Mouse (Mus musculus): ENCODE measurements at regions not wholly inside any gene's neighbourhood (a gene's known extent, or its start where the extent isn't known, plus 50 kb on each side); places are given as distances from the start of the nearest gene placed in this dataset.

DNA sequence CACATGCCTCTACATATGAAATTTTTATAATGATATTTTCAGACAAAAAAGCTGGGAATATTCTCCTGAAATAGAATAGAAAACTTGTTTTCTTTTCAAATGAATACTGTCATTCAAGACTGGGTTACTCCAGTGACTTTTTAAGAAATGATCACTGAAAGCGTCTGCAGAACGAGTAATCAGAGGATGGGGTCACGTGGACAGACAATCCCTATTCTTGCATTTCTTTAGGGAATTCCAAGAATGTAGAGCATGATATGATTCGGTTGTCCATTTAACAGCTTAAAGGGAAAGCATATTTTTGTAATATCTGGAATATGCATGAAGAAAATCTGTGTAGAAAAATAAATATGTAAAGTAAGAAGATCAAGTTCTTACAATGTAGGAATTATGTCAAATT is 65.6 kb downstream of the 4933402N22Rik start:
- no peak for TF ChIP-seq FLI1 (IDR thresholded peaks at IDR 0.05; ENCODE audit: low read length)
- no peak for TF ChIP-seq GATA1 (IDR thresholded peaks at IDR 0.05; ENCODE audit: borderline replicate concordance, low read length)
- Histone ChIP-seq H3K4me1 (no peaks in the 10 kb centered on the region), H3K9me3 (no peaks in the 10 kb centered on the region), H3K4me3 (replicated peaks) (no peak overlapping the region), H3K36me3 (replicated peaks; ENCODE audit: low read length) (no peaks in the 10 kb centered on the region), H3K27me3 (replicated peaks) (no peaks in the 10 kb centered on the region)

- Histone ChIP-seq H3K27me3 (replicated peaks) (no peaks in the 10 kb centered on the region), H3K36me3 (replicated peaks; ENCODE audit: low read length) (no peaks in the 10 kb centered on the region), H3K4me3 (replicated peaks) (no peak overlapping the region), H3K9me3 (no peaks in the 10 kb centered on the region), H3K4me1 (no peaks in the 10 kb centered on the region)
- TF ChIP-seq FLI1 (IDR thresholded peaks at IDR 0.05; ENCODE audit: low read length), result no peak
- TF ChIP-seq GATA1 (IDR thresholded peaks at IDR 0.05; ENCODE audit: borderline replicate concordance, low read length), result no peak
These were observed 71.3 kb downstream of the 4933402N22Rik start for GRCm38 (mm10) chr5:11989140-11989539.

- TF ChIP-seq FLI1 (IDR thresholded peaks at IDR 0.05; ENCODE audit: low read length) (no peak), GATA1 (IDR thresholded peaks at IDR 0.05; ENCODE audit: borderline replicate concordance, low read length) (no peak)
- Histone ChIP-seq H3K9me3 (no peaks in the 10 kb centered on the region), H3K36me3 (replicated peaks; ENCODE audit: low read length) (no peaks in the 10 kb centered on the region), H3K27me3 (replicated peaks) (no peaks in the 10 kb centered on the region), H3K4me3 (replicated peaks) (no peak overlapping the region), H3K4me1 (no peaks in the 10 kb centered on the region)
These were observed 82.9 kb downstream of the 4933402N22Rik start for GRCm38 (mm10) chr5:12000777-12001176.

GRCm38 (mm10) chr5:12006473-12006872 is 88.6 kb downstream of the 4933402N22Rik start:
- no peaks in the 10 kb centered on the region for H3K27me3 ChIP-seq (replicated peaks)
- TF ChIP-seq FLI1 (IDR thresholded peaks at IDR 0.05; ENCODE audit: low read length) (no peak), GATA1 (IDR thresholded peaks at IDR 0.05; ENCODE audit: borderline replicate concordance, low read length) (no peak)
- H3K36me3 ChIP-seq (replicated peaks; ENCODE audit: low read length), result no peaks in the 10 kb centered on the region
- no peaks in the 10 kb centered on the region for H3K9me3 ChIP-seq
- H3K4me1 ChIP-seq, result no peaks in the 10 kb centered on the region
- H3K4me3 ChIP-seq (replicated peaks), result no peak overlapping the region

DNA sequence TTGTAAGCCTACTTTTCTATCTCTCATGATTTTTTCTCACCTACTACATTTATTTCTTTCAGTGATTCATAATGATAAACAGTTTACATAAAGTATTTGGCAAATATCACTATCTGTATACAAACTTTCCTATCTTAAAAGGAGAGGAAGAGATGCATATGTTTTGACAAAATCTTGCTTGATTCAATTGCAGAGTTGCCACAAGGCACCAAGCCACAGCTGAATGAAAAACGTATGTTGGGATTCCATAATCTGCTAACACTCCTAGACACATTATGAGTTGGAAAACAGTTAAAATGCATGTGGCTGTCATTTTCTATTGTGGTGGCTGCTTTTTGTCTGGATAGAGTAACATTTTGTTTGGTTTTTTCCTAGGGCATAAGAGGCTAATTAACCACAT is 98.5 kb downstream of the 4933402N22Rik start:
- Histone ChIP-seq H3K27me3 (replicated peaks) (no peaks in the 10 kb centered on the region), H3K36me3 (replicated peaks; ENCODE audit: low read length) (no peaks in the 10 kb centered on the region)
- TF ChIP-seq FLI1 (IDR thresholded peaks at IDR 0.05; ENCODE audit: low read length), result no peak
- no peak for TF ChIP-seq GATA1 (IDR thresholded peaks at IDR 0.05; ENCODE audit: borderline replicate concordance, low read length)

GRCm38 (mm10) chr5:12020489-12020888 is 102.6 kb downstream of the 4933402N22Rik start:
- TF ChIP-seq GATA1 (IDR thresholded peaks at IDR 0.05; ENCODE audit: borderline replicate concordance, low read length) (no peak), FLI1 (IDR thresholded peaks at IDR 0.05; ENCODE audit: low read length) (no peak)
- H3K4me3 ChIP-seq (replicated peaks), result no peak overlapping the region
- no peaks in the 10 kb centered on the region for H3K4me1 ChIP-seq
- no peaks in the 10 kb centered on the region for H3K36me3 ChIP-seq (replicated peaks; ENCODE audit: low read length)
- H3K9me3 ChIP-seq, result no peaks in the 10 kb centered on the region
- no peaks in the 10 kb centered on the region for H3K27me3 ChIP-seq (replicated peaks)

More for the DNA sequence above, 98.5 kb downstream of the 4933402N22Rik start:
- Histone ChIP-seq H3K9me3 (no peaks in the 10 kb centered on the region), H3K4me1 (no peaks in the 10 kb centered on the region), H3K4me3 (replicated peaks) (no peak overlapping the region)

DNA sequence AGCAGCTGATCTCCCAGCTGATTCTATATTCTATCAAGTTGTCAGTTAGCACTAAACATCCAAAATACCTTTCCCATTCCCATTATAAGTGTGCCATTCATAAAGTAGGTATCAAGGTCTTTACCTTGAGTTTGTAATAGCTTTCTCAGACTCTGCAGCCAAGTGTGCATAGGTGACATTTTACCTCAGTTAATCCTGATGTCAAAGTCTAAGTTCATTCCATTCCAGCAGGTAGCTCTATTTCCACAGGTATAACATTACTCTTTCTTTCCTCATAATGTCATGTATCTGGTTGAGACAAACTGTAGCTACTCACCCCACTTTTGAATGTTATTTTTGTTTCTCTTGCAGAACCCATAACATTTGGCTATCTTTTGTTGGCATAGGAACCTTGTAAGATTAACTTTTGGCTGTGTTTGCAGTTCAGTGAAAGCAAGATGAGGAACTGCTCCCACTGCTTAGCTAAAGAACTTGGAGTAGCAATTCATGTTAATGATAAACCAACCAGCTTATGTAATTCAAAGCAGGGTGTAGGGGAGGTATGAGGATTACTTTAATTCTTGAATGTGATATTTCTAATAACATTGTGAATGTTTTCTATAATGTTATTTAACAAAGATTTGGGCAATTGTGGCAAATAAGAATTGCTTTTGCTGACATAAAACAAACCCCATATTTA is 107.0 kb downstream of the 4933402N22Rik start:
- no peak for TF ChIP-seq GATA1 (IDR thresholded peaks at IDR 0.05; ENCODE audit: borderline replicate concordance, low read length)
- no peak for TF ChIP-seq FLI1 (IDR thresholded peaks at IDR 0.05; ENCODE audit: low read length)

DNA sequence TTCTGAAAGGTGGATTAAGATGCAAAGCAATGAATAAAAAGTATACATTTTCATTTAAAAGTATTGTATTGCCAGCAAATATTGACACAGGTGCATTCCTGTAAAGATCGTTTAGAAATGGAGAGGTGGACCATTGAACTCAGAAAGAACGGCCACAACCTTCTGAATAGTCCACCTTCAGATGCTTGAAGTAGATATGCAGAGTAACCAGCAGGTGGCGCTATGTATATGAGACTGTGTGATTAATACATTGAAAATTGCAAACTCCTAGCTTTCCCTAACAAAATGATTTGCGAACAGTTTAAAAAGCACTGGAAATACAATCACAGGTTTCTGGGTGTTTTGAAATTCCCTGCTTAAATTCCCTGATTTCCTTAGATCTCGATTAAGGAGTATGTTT is 112.2 kb downstream of the 4933402N22Rik start:
- Histone ChIP-seq H3K36me3 (replicated peaks; ENCODE audit: low read length) (no peaks in the 10 kb centered on the region), H3K9me3 (no peaks in the 10 kb centered on the region), H3K4me1 (no peaks in the 10 kb centered on the region), H3K4me3 (replicated peaks) (no peak overlapping the region), H3K27me3 (replicated peaks) (no peaks in the 10 kb centered on the region)
- TF ChIP-seq FLI1 (IDR thresholded peaks at IDR 0.05; ENCODE audit: low read length) (no peak), GATA1 (IDR thresholded peaks at IDR 0.05; ENCODE audit: borderline replicate concordance, low read length) (no peak)

More for the DNA sequence above, 107.0 kb downstream of the 4933402N22Rik start:
- no peak overlapping the region for H3K4me3 ChIP-seq (replicated peaks)
- H3K9me3 ChIP-seq, result no peaks in the 10 kb centered on the region
- no peaks in the 10 kb centered on the region for H3K4me1 ChIP-seq
- H3K27me3 ChIP-seq (replicated peaks), result no peaks in the 10 kb centered on the region
- H3K36me3 ChIP-seq (replicated peaks; ENCODE audit: low read length), result no peaks in the 10 kb centered on the region

DNA sequence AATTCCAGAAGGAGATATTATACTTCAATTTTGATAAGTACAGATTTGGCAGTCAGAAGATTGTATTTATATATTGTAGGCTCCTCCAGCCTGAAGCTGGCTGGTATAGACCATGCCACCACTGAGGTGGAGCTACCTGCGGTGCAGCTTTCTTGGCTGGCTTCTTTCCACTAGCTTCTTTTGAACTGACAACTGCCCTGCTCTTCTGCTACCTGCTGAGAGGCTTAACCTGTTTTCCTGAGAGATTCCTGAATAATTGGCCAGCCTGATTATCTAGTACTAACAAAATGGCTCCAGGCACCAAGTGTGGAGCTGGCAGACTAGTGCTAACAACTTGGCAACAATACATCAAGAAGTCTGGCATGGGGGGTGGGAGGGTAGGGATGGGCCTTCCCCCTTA is 132.0 kb downstream of the 4933402N22Rik start:
- TF ChIP-seq FLI1 (IDR thresholded peaks at IDR 0.05; ENCODE audit: low read length) (no peak), GATA1 (IDR thresholded peaks at IDR 0.05; ENCODE audit: borderline replicate concordance, low read length) (no peak)
- Histone ChIP-seq H3K4me3 (replicated peaks) (no peak overlapping the region), H3K36me3 (replicated peaks; ENCODE audit: low read length) (no peaks in the 10 kb centered on the region), H3K4me1 (no peaks in the 10 kb centered on the region), H3K9me3 (no peaks in the 10 kb centered on the region), H3K27me3 (replicated peaks) (no peaks in the 10 kb centered on the region)

DNA sequence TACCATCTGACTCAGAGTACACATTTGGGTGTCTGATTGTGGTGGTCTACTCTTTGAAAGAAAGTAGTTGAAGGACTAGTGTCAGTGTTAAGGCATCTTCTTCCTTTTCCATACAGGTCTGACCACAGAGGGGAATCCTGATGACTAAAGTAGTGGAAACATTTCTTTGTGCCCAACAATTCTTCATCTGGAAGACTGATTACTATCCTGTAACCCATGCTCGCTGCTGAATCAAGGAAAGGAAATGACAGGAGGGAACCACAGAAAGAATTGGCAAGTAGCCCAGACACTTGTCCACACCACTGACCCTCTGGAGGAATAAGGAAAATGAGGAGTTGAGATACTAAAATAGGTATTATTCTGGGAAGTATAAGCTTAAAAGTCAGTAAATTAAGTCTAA is 162.3 kb downstream of the 4933402N22Rik start:
- H3K27me3 ChIP-seq (replicated peaks), result no peaks in the 10 kb centered on the region
- H3K4me1 ChIP-seq, result no peaks in the 10 kb centered on the region
- no peaks in the 10 kb centered on the region for H3K9me3 ChIP-seq
- TF ChIP-seq GATA1 (IDR thresholded peaks at IDR 0.05; ENCODE audit: borderline replicate concordance, low read length) (no peak), FLI1 (IDR thresholded peaks at IDR 0.05; ENCODE audit: low read length) (no peak)
- no peaks in the 10 kb centered on the region for H3K36me3 ChIP-seq (replicated peaks; ENCODE audit: low read length)
- H3K4me3 ChIP-seq (replicated peaks), result no peak overlapping the region

All from megakaryocyte, embryonic 14.5 days (primary cell).